Mouse (Mus musculus): Measurements from ENCODE around the gene Tnfrsf1b. TPM values are rescaled to one million over a fixed set of nuclear protein-coding genes. Genes with fewer than 3 reads are reported as not detected.
"Not testable (repeated sequence)": the region's sequence is repeated elsewhere in the genome, so short reads cannot be mapped to it uniquely, and the experiment has no call there.

Gene Tnfrsf1b
- polyA plus RNA-seq, 1 experiment: 222 TPM

GRCm38 (mm10) chr4:145195172-145195571 lies 51.5 kb downstream of the Tnfrsf1b start:
- H3K4me1 ChIP-seq (ENCODE audit: control insufficient read depth, insufficient read depth, low read length): peaks cover 23% of the 10 kb centered on the region
- H3K4me3 ChIP-seq (ENCODE audit: insufficient read depth, low read length): no peak overlapping the region
- H3K27ac ChIP-seq (ENCODE audit: insufficient read depth, low read depth, low read length): no peak overlapping the region
- TF ChIP-seq POLR2A (IDR thresholded peaks at IDR 0.05; ENCODE audit: borderline replicate concordance, low read depth, low read length) (no peak), CTCF (IDR thresholded peaks at IDR 0.05; ENCODE audit: low read depth, low read length) (no peak)

- H3K27ac ChIP-seq (ENCODE audit: insufficient read depth, low read depth, low read length): peak within 1 kb of the TSS; percentile 20
- H3K4me1 ChIP-seq (ENCODE audit: control insufficient read depth, insufficient read depth, low read length): peaks cover 23% of the 10 kb centered on the region
- peak within 1 kb of the TSS; percentile 78 for H3K4me3 ChIP-seq (ENCODE audit: insufficient read depth, low read length)
- TF ChIP-seq POLR2A (IDR thresholded peaks at IDR 0.05; ENCODE audit: borderline replicate concordance, low read depth, low read length) (peak; percentile 67; the same call in 1 of the 2 replicates), CTCF (IDR thresholded peaks at IDR 0.05; ENCODE audit: low read depth, low read length) (peak; percentile 75)
These were observed 52.0 kb downstream of the Tnfrsf1b start, which contains the start of gene Vps13d for GRCm38 (mm10) chr4:145194559-145195162. Gene Vps13d, minus strand, starts transcription at chr4:145195005.

GRCm38 (mm10) chr4:145193991-145194511 lies 52.6 kb downstream of the Tnfrsf1b start:
- Histone ChIP-seq H3K4me1 (ENCODE audit: control insufficient read depth, insufficient read depth, low read length) (peaks cover 18% of the 10 kb centered on the region), H3K27ac (ENCODE audit: insufficient read depth, low read depth, low read length) (no peak overlapping the region), H3K4me3 (ENCODE audit: insufficient read depth, low read length) (peak overlapping the region; percentile 78)
- no peak for TF ChIP-seq POLR2A (IDR thresholded peaks at IDR 0.05; ENCODE audit: borderline replicate concordance, low read depth, low read length)
- no peak for TF ChIP-seq CTCF (IDR thresholded peaks at IDR 0.05; ENCODE audit: low read depth, low read length)

- Histone ChIP-seq H3K27ac (ENCODE audit: insufficient read depth, low read depth, low read length) (no peak overlapping the region), H3K4me3 (ENCODE audit: insufficient read depth, low read length) (peak overlapping the region; percentile 78; the same call in 1 of the 2 replicates), H3K4me1 (ENCODE audit: control insufficient read depth, insufficient read depth, low read length) (peaks cover 18% of the 10 kb centered on the region)
- TF ChIP-seq CTCF (IDR thresholded peaks at IDR 0.05; ENCODE audit: low read depth, low read length) (no peak), POLR2A (IDR thresholded peaks at IDR 0.05; ENCODE audit: borderline replicate concordance, low read depth, low read length) (no peak)
These were observed 53.3 kb downstream of the Tnfrsf1b start for GRCm38 (mm10) chr4:145193406-145193805.

GRCm38 (mm10) chr4:145192686-145193085 lies 54.0 kb downstream of the Tnfrsf1b start:
- no peak overlapping the region for H3K4me3 ChIP-seq (ENCODE audit: insufficient read depth, low read length)
- peaks cover 18% of the 10 kb centered on the region for H3K4me1 ChIP-seq (ENCODE audit: control insufficient read depth, insufficient read depth, low read length)
- no peak overlapping the region for H3K27ac ChIP-seq (ENCODE audit: insufficient read depth, low read depth, low read length)
- TF ChIP-seq CTCF (IDR thresholded peaks at IDR 0.05; ENCODE audit: low read depth, low read length): no peak
- no peak for TF ChIP-seq POLR2A (IDR thresholded peaks at IDR 0.05; ENCODE audit: borderline replicate concordance, low read depth, low read length)

GRCm38 (mm10) chr4:145188561-145188960 lies 58.1 kb downstream of the Tnfrsf1b start:
- no peak for TF ChIP-seq CTCF (IDR thresholded peaks at IDR 0.05; ENCODE audit: low read depth, low read length)
- TF ChIP-seq POLR2A (IDR thresholded peaks at IDR 0.05; ENCODE audit: borderline replicate concordance, low read depth, low read length): no peak
- Histone ChIP-seq H3K4me3 (ENCODE audit: insufficient read depth, low read length) (no peak overlapping the region), H3K27ac (ENCODE audit: insufficient read depth, low read depth, low read length) (no peak overlapping the region), H3K4me1 (ENCODE audit: control insufficient read depth, insufficient read depth, low read length) (peaks cover 8% of the 10 kb centered on the region)

- no peak overlapping the region for H3K27ac ChIP-seq (ENCODE audit: insufficient read depth, low read depth, low read length)
- H3K4me3 ChIP-seq (ENCODE audit: insufficient read depth, low read length): no peak overlapping the region
- TF ChIP-seq CTCF (IDR thresholded peaks at IDR 0.05; ENCODE audit: low read depth, low read length) (no peak), POLR2A (IDR thresholded peaks at IDR 0.05; ENCODE audit: borderline replicate concordance, low read depth, low read length) (no peak)
- peaks cover 4% of the 10 kb centered on the region for H3K4me1 ChIP-seq (ENCODE audit: control insufficient read depth, insufficient read depth, low read length)
These were observed 59.1 kb downstream of the Tnfrsf1b start for GRCm38 (mm10) chr4:145187619-145188018.

GRCm38 (mm10) chr4:145178918-145179549 lies 67.6 kb downstream of the Tnfrsf1b start:
- Histone ChIP-seq H3K4me1 (ENCODE audit: control insufficient read depth, insufficient read depth, low read length) (peaks cover 3% of the 10 kb centered on the region; the same call in 1 of the 2 replicates), H3K27ac (ENCODE audit: insufficient read depth, low read depth, low read length) (no peak overlapping the region), H3K4me3 (ENCODE audit: insufficient read depth, low read length) (no peak overlapping the region)
- no peak for TF ChIP-seq POLR2A (IDR thresholded peaks at IDR 0.05; ENCODE audit: borderline replicate concordance, low read depth, low read length)
- no peak for TF ChIP-seq CTCF (IDR thresholded peaks at IDR 0.05; ENCODE audit: low read depth, low read length)

GRCm38 (mm10) chr4:145165542-145165941 lies 81.1 kb downstream of the Tnfrsf1b start:
- H3K4me1 ChIP-seq (ENCODE audit: control insufficient read depth, insufficient read depth, low read length); H3K4me3 ChIP-seq (ENCODE audit: insufficient read depth, low read length); H3K27ac ChIP-seq (ENCODE audit: insufficient read depth, low read depth, low read length): not testable (repeated sequence)

- no peak for TF ChIP-seq CTCF (IDR thresholded peaks at IDR 0.05; ENCODE audit: low read depth, low read length)
- no peak for TF ChIP-seq POLR2A (IDR thresholded peaks at IDR 0.05; ENCODE audit: borderline replicate concordance, low read depth, low read length)
- H3K4me1 ChIP-seq (ENCODE audit: control insufficient read depth, insufficient read depth, low read length): no peaks in the 10 kb centered on the region
- H3K27ac ChIP-seq (ENCODE audit: insufficient read depth, low read depth, low read length): no peak overlapping the region
- no peak overlapping the region for H3K4me3 ChIP-seq (ENCODE audit: insufficient read depth, low read length)
These were observed 82.6 kb downstream of the Tnfrsf1b start for GRCm38 (mm10) chr4:145164111-145164510.

Other genes with a start within 250 kb of the Tnfrsf1b start
- gene Vps13d, start 51.9 kb downstream of the Tnfrsf1b start, polyA plus RNA-seq (2012; ENCODE audit: insufficient read depth, insufficient read length, missing spikeins): 37.4 and 44.8 TPM in 2 replicates
- gene Tnfrsf8, start 68.3 kb upstream of the Tnfrsf1b start, polyA plus RNA-seq (2012; ENCODE audit: insufficient read depth, insufficient read length, missing spikeins): 0.39 and 1.1 TPM in 2 replicates

Measured in bone marrow macrophage, adult 2 months (primary cell).